Mouse (Mus musculus): ENCODE measurements around the gene Dnah11. TPM values are rescaled to one million over a fixed set of nuclear protein-coding genes. Genes with fewer than 3 reads are reported as not detected.

Dnah11 gene
- polyA plus RNA-seq, 1 experiment from 2014 or later: 0.05 TPM

DNA sequence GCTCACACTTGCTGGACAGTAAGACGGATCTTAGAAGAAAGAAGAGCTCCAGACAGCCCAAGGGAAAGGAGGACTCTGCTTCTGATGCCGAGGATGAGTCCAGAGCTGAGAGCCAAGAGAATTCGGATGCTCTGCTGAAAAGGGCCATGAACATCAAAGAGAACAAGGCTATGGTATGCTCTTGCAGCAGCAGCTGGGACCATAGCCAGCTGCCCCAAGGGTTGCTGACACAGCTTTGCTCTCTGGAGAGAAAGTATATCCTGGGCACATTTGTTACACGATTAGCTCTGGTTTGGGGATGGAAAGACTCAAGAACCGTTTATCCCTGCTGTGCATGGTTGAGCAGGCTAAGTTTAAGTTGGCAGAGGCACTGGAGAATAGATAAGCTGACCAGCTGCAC, 326.6 kb downstream of the Dnah11 start:
- H3K27ac ChIP-seq (ENCODE audit: low read length): no peak overlapping the region
- no peaks in the 10 kb centered on the region for H3K4me1 ChIP-seq (ENCODE audit: control insufficient read depth, insufficient read depth, low read length)
- no peak overlapping the region for H3K9ac ChIP-seq (ENCODE audit: low read length)
- 80% methylated on average over 5 of the region's 5 CpGs for WGBS
- no peak overlapping the region for H3K4me2 ChIP-seq (ENCODE audit: low read depth, low read length)
- H3K27me3 ChIP-seq (ENCODE audit: control insufficient read depth, insufficient read depth, low read length): no peaks in the 10 kb centered on the region
- peaks cover 10% of the 10 kb centered on the region for H3K36me3 ChIP-seq (ENCODE audit: control insufficient read depth, insufficient read depth, low read length)
- H3K4me3 ChIP-seq (replicated peaks; ENCODE audit: low read length): no peak overlapping the region
- no peaks in the 10 kb centered on the region for H3K9me3 ChIP-seq (replicated peaks; ENCODE audit: control insufficient read depth, low read length)
- no peak for ATAC-seq (ENCODE audit: insufficient read depth, low FRiP score)

DNA sequence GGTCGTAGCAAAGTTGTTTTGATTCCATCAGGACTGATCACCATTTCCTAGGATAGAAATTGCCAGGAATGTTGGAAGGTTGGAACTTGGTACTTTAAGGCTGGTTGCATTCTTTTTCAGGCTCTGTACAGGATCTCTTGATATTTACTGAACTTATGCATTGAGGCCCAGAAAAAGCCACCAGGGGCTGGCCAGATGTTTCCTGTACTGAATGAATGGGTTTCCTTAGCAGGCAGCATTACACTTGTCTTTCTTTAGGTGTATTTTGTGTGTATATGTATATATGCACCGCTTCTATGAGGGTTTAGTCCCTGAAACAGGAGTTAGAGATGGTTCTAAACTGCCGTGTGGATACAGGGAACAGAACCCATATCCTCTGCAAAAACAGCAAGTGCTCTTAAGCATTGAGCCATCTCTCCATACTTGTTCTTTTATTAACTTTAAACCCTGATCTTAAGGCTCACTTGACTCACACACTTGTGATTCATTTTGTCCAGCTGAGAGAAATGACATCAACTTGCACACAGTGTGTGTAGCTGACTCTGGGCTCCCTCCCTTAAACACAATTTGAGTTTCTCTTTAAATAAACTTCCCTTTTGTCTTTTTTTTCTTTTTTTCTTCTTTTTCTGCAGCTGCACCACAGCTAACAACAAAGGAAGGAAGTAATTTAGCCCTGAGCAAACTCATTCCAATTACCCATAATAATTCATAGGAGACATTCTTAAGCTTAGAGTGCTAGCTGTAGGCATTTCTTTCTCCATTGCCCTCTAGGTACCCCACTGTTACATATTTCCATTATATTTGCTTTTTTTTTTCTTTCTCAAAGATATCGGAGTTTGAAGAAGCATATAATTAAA, 330.9 kb downstream of the Dnah11 start:
- Histone ChIP-seq H3K27ac (ENCODE audit: low read length) (no peak overlapping the region), H3K36me3 (ENCODE audit: control insufficient read depth, insufficient read depth, low read length) (no peaks in the 10 kb centered on the region), H3K4me3 (replicated peaks; ENCODE audit: low read length) (no peak overlapping the region), H3K9me3 (replicated peaks; ENCODE audit: control insufficient read depth, low read length) (no peaks in the 10 kb centered on the region), H3K4me1 (ENCODE audit: control insufficient read depth, insufficient read depth, low read length) (no peaks in the 10 kb centered on the region), H3K4me2 (ENCODE audit: low read depth, low read length) (no peak overlapping the region), H3K9ac (ENCODE audit: low read length) (no peak overlapping the region), H3K27me3 (ENCODE audit: control insufficient read depth, insufficient read depth, low read length) (no peaks in the 10 kb centered on the region)
- 82% methylated on average over 4 of the region's 4 CpGs for whole genome bisulfite sequencing
- no peak for ATAC-seq (ENCODE audit: insufficient read depth, low FRiP score)

DNA sequence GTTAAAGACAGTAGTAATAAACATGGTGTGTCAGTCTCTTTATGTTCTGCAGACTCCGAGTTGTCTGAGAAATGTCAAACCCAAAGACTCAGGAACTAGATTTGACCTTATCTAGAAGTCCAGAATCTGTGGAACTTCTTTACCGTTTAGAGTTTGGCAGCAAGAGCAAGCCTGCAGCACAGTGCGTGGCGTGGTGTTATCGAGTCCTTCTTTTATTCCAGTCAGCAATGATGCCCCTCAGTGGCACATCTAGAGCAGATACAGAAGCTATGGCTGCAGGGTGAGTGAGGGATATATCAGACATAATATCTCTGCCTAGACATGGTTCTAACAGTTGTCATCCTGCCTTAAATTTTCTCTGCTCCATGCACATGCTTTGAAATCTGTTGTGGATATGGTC, 336.2 kb downstream of the Dnah11 start:
- Histone ChIP-seq H3K27me3 (ENCODE audit: control insufficient read depth, insufficient read depth, low read length) (no peaks in the 10 kb centered on the region), H3K4me2 (ENCODE audit: low read depth, low read length) (no peak overlapping the region), H3K9me3 (replicated peaks; ENCODE audit: control insufficient read depth, low read length) (no peaks in the 10 kb centered on the region), H3K36me3 (ENCODE audit: control insufficient read depth, insufficient read depth, low read length) (no peaks in the 10 kb centered on the region), H3K27ac (ENCODE audit: low read length) (no peak overlapping the region), H3K4me1 (ENCODE audit: control insufficient read depth, insufficient read depth, low read length) (no peaks in the 10 kb centered on the region), H3K9ac (ENCODE audit: low read length) (no peak overlapping the region), H3K4me3 (replicated peaks; ENCODE audit: low read length) (no peak overlapping the region)
- 82% methylated on average over 5 of the region's 5 CpGs for WGBS
- no peak for ATAC-seq (ENCODE audit: insufficient read depth, low FRiP score)

DNA sequence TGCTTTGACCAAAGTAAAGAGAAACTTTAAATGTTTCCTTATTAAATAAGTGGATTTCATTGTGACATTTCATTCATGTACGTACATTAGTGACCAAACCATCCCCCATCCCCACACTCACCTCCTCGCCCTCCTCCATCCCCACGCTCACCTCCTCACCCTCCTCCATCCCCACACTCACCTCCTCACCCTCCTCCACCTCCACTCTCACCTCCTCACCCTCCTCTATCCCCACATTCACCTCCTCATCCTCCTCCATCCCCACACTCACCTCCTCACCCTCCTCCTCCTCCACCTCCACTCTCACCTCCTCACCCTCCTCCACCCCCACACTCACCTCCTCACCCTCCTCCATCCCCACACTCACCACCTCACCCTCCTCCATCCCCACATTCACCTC, 337.6 kb downstream of the Dnah11 start:
- H3K4me1 ChIP-seq (ENCODE audit: control insufficient read depth, insufficient read depth, low read length): no peaks in the 10 kb centered on the region
- ATAC-seq (ENCODE audit: insufficient read depth, low FRiP score): no peak
- no peak overlapping the region for H3K4me2 ChIP-seq (ENCODE audit: low read depth, low read length)
- no peaks in the 10 kb centered on the region for H3K27me3 ChIP-seq (ENCODE audit: control insufficient read depth, insufficient read depth, low read length)
- H3K27ac ChIP-seq (ENCODE audit: low read length): no peak overlapping the region
- 54% methylated on average over 3 of the region's 3 CpGs for WGBS
- H3K9ac ChIP-seq (ENCODE audit: low read length): no peak overlapping the region
- H3K9me3 ChIP-seq (replicated peaks; ENCODE audit: control insufficient read depth, low read length): no peaks in the 10 kb centered on the region
- no peaks in the 10 kb centered on the region for H3K36me3 ChIP-seq (ENCODE audit: control insufficient read depth, insufficient read depth, low read length)
- no peak overlapping the region for H3K4me3 ChIP-seq (replicated peaks; ENCODE audit: low read length)

DNA sequence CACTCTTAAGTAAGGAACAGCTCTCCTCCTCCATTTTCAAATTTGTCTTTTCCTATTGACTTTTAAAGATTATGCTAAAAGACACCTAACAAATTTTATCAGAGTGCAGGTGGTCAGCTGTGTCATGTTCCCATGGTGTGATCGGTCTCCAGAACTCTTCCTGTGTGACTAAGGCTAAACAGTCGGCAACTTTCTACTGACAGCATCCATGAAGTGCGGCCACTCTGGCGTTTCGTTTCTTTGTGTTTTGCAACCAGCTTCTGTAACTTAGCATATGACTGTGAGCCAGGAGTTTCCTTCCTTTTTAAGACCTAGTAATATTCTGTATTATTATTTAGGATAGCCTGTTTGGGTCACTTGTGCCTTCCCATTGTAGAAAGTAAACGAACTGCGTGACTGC, 338.0 kb downstream of the Dnah11 start:
- Histone ChIP-seq H3K4me1 (ENCODE audit: control insufficient read depth, insufficient read depth, low read length) (no peaks in the 10 kb centered on the region), H3K27me3 (ENCODE audit: control insufficient read depth, insufficient read depth, low read length) (no peaks in the 10 kb centered on the region), H3K9me3 (replicated peaks; ENCODE audit: control insufficient read depth, low read length) (no peaks in the 10 kb centered on the region), H3K4me2 (ENCODE audit: low read depth, low read length) (no peak overlapping the region), H3K36me3 (ENCODE audit: control insufficient read depth, insufficient read depth, low read length) (no peaks in the 10 kb centered on the region), H3K9ac (ENCODE audit: low read length) (no peak overlapping the region), H3K27ac (ENCODE audit: low read length) (no peak overlapping the region), H3K4me3 (replicated peaks; ENCODE audit: low read length) (no peak overlapping the region)
- ATAC-seq (ENCODE audit: insufficient read depth, low FRiP score): no peak
- WGBS: 60% methylated on average over 7 of the region's 7 CpGs

DNA sequence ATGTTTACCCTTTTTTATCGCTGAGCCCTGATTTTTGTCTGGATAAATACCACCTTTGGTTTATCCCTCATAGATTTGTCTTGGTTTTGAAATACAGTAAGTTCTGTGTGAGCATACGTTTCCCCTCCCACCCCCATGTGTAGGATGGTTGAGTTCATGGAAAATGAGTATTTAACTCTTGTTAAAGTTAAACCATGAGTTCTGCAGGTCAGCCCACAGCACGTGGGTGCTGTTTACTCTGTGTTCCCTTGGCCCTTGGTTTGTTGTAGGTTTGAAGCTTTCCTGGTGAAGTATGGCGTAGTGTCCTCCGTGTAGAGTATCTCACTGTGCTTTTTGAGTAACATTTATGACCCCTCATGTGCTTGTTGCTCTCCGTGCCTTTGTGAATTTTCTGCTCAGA, 341.0 kb downstream of the Dnah11 start:
- Histone ChIP-seq H3K4me1 (ENCODE audit: control insufficient read depth, insufficient read depth, low read length) (no peaks in the 10 kb centered on the region), H3K36me3 (ENCODE audit: control insufficient read depth, insufficient read depth, low read length) (no peaks in the 10 kb centered on the region), H3K4me2 (ENCODE audit: low read depth, low read length) (no peak overlapping the region), H3K27me3 (ENCODE audit: control insufficient read depth, insufficient read depth, low read length) (no peaks in the 10 kb centered on the region), H3K9me3 (replicated peaks; ENCODE audit: control insufficient read depth, low read length) (no peaks in the 10 kb centered on the region), H3K9ac (ENCODE audit: low read length) (no peak overlapping the region), H3K4me3 (replicated peaks; ENCODE audit: low read length) (no peak overlapping the region), H3K27ac (ENCODE audit: low read length) (no peak overlapping the region)
- no peak for ATAC-seq (ENCODE audit: insufficient read depth, low FRiP score)
- WGBS: 79% methylated on average over 6 of the region's 6 CpGs

DNA sequence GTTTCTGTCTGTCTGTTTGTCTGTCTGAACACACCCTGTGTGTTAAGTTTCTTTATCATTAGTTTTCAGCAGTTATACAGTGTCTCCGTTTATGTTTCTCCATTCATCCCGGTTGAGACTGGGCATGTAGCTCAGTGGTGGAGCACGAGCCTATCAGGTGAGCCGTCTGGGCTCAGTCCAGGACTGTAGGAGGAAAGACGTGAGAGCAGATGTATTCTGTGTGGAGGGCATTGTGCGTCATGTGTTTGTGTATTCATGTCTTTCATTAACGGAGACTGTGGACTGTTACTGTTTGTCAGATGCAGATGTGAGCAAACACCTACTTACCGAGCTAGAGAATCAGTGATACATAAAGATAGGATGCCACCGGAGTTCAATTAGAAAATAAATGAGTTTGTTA, 341.8 kb downstream of the Dnah11 start:
- no peaks in the 10 kb centered on the region for H3K36me3 ChIP-seq (ENCODE audit: control insufficient read depth, insufficient read depth, low read length)
- no peaks in the 10 kb centered on the region for H3K27me3 ChIP-seq (ENCODE audit: control insufficient read depth, insufficient read depth, low read length)
- no peak overlapping the region for H3K4me2 ChIP-seq (ENCODE audit: low read depth, low read length)
- no peaks in the 10 kb centered on the region for H3K4me1 ChIP-seq (ENCODE audit: control insufficient read depth, insufficient read depth, low read length)
- ATAC-seq (ENCODE audit: insufficient read depth, low FRiP score): no peak
- H3K9me3 ChIP-seq (replicated peaks; ENCODE audit: control insufficient read depth, low read length): no peaks in the 10 kb centered on the region
- no peak overlapping the region for H3K9ac ChIP-seq (ENCODE audit: low read length)
- H3K27ac ChIP-seq (ENCODE audit: low read length): no peak overlapping the region
- no peak overlapping the region for H3K4me3 ChIP-seq (replicated peaks; ENCODE audit: low read length)
- 54% methylated on average over 9 of the region's 9 CpGs for WGBS

DNA sequence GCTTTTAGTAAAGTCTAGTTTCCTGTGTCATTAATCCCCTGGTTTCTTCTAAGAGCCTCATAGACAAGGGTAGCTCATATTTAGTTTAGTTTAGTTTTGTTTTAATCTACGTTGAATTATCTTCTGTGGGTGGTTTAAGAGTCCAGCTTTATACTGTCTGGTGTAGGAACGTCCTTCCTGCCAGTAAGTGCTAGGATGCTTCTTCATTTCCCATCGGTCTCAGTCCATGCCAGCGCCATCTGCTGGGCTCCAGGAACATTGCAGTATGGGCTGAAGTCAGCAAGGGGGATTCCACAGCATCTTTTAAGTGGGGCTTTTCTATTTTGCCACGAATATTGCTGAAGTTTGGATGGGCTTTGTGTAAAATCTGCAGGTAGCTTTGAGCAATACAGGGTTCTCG, 345.5 kb downstream of the Dnah11 start:
- H3K4me2 ChIP-seq (ENCODE audit: low read depth, low read length): no peak overlapping the region
- H3K9ac ChIP-seq (ENCODE audit: low read length): no peak overlapping the region
- no peaks in the 10 kb centered on the region for H3K36me3 ChIP-seq (ENCODE audit: control insufficient read depth, insufficient read depth, low read length)
- no peak for ATAC-seq (ENCODE audit: insufficient read depth, low FRiP score)
- no peak overlapping the region for H3K4me3 ChIP-seq (replicated peaks; ENCODE audit: low read length)
- H3K27ac ChIP-seq (ENCODE audit: low read length): no peak overlapping the region
- no peaks in the 10 kb centered on the region for H3K9me3 ChIP-seq (replicated peaks; ENCODE audit: control insufficient read depth, low read length)
- H3K27me3 ChIP-seq (ENCODE audit: control insufficient read depth, insufficient read depth, low read length): no peaks in the 10 kb centered on the region
- H3K4me1 ChIP-seq (ENCODE audit: control insufficient read depth, insufficient read depth, low read length): no peaks in the 10 kb centered on the region
- WGBS: 22% methylated on average over 6 of the region's 6 CpGs

DNA sequence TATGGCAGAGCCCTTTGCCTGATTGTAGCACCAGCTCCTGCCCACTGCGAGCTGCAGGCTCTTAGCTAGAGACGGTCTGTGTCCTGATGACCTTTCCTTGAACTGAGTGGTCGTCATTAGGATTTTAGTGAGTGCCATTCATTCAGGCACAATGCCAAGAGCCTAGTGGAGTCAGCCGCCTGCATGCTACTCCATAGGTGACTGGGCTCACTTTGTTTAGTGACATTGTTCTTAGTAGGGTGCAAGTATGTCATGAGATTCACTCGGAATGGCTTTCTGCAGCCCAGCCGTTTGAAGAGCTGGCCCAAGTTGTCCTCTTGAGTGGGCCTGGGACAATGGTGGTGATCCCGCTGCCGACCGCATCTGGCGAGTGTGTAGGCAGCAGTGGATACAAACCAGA, 348.4 kb downstream of the Dnah11 start:
- no peak for ATAC-seq (ENCODE audit: insufficient read depth, low FRiP score)
- WGBS: 55% methylated on average over 10 of the region's 10 CpGs
- Histone ChIP-seq H3K27me3 (ENCODE audit: control insufficient read depth, insufficient read depth, low read length) (no peaks in the 10 kb centered on the region), H3K4me1 (ENCODE audit: control insufficient read depth, insufficient read depth, low read length) (no peaks in the 10 kb centered on the region), H3K36me3 (ENCODE audit: control insufficient read depth, insufficient read depth, low read length) (no peaks in the 10 kb centered on the region), H3K4me3 (replicated peaks; ENCODE audit: low read length) (no peak overlapping the region), H3K9me3 (replicated peaks; ENCODE audit: control insufficient read depth, low read length) (no peaks in the 10 kb centered on the region), H3K4me2 (ENCODE audit: low read depth, low read length) (no peak overlapping the region), H3K9ac (ENCODE audit: low read length) (no peak overlapping the region), H3K27ac (ENCODE audit: low read length) (no peak overlapping the region)

Data from stomach, embryonic 16.5 days (tissue).